Mouse (Mus musculus) cerebellum, adult 9-11 months (tissue): ENCODE results near the gene Zbtb25.

Source experiments
- DNase-seq: peaks from one replicate; pipeline ENCODE4 v3.0.0; 2022

Zbtb25 gene

DNA sequence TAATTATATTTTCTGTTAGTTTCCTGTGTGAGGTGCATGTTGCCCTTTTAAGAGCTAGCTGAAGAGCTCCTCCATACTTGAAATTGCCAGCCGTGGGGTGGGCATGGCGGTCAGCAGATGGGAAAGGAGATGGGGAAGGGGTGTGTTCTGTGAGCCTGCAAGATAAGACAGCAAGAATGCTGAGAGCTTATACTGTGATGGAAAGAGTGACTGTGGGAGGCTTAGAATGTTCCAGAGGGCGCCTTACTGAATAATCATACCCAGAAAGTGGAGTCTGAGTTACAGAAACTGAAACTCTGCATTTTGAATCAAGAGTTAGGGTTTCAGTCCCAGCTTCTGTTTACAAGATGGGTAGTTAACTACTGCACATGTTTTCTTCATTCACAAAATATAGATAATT is 6.1 kb upstream of the Zbtb25 start:
- no peak for DNase-seq

DNA sequence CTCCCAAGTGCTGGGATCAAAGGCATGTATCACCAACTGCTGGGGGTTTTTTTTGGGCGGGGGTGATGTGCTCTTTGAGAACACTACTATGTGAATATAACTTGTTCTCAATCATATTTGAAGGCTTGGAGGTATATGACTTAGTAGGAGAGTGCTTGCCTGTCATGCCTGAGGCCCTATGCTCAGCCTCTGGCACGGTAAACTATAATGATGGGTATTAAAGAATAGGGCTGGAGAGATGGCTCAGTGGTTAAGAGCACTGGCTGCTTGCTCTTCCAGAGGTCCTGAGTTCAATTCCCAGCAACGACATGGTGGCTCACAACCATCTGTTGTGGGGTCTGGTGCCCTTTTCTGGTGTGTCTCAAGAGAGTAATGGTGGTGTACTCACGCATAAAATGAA is 5.5 kb upstream of the Zbtb25 start:
- DNase-seq, result no peak

DNA sequence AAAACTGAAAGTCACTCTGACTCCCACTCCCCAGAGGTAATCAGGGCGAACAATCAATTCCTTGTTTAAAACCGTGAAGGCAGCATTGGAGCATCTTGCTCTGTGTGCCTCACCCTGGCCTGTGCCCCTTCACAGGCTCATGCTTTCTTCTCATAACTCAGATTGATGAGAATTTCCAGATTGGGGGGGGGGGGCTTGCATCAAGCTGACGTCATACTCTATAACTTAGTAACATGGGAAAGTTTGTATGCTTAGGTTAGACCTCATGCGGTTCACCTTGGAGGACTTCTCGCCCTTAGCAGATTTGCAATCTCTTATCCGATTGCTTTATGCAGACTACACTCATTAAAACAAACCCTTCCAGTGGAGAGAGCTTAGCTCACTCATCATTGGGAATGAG is 4.6 kb upstream of the Zbtb25 start:
- DNase-seq, result no peak

DNA sequence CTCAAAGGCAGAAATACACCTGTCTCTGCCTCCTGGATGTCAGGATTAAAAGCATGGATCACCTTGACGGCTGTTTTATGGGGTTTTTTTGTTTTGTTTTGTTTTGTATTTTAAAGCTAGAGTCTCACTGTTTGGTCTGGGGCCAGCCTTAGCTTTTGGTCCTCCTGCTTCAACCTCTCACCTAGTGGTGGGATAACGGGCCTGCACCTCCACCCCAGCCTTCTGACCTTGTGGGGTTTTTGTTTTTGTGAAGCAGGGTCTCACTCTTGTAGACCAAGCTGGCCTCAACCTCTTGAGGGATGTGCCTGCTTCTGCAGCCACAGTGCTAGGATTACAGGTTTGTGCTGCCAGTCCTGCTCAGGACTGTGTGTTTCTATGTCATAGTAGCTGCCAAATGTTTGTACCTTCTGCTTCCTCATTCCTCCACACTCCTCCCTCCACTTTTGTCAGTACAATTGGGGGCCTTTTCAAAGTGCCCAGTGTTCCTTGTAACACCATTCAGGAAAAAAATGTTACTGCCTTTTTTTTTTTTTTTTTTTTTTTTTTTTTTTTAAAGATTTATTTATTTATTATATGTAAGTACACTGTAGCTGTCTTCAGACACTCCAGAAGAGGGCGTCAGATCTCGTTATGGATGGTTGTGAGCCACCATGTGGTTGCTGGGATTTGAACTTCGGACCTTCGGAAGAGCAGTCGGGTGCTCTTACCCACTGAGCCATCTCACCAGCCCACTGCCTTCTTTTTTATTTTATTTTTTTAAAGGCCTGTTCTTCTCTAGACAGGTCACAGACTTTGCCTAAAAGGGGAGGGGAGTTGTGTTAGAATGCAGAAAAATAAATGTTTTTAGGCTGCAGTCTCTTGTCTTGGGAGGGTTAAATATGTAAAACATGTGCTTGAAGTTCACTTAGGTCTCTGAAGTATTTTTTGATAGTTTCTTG is 3.7 kb upstream of the Zbtb25 start:
- DNase-seq, result peak; percentile 28

DNA sequence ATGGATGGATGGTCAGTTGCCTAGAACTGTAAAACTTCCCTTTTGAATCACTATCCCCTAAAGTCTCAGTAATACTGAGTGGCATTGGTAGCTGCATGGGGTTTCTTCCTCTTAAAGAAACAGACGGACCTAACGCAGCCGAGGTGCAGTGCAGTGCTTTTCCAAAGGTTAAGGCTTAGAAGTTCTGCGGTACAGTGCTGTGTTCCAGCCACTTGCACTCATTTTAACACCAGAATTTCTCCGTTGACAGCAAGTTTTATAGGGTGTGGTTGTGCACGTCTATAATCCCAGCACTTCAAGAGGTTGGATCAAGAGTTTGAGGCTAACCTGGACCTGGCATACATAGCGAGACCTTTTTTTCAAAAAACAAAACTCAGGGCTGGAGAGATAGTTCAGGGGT is 2.6 kb upstream of the Zbtb25 start:
- no peak for DNase-seq

DNA sequence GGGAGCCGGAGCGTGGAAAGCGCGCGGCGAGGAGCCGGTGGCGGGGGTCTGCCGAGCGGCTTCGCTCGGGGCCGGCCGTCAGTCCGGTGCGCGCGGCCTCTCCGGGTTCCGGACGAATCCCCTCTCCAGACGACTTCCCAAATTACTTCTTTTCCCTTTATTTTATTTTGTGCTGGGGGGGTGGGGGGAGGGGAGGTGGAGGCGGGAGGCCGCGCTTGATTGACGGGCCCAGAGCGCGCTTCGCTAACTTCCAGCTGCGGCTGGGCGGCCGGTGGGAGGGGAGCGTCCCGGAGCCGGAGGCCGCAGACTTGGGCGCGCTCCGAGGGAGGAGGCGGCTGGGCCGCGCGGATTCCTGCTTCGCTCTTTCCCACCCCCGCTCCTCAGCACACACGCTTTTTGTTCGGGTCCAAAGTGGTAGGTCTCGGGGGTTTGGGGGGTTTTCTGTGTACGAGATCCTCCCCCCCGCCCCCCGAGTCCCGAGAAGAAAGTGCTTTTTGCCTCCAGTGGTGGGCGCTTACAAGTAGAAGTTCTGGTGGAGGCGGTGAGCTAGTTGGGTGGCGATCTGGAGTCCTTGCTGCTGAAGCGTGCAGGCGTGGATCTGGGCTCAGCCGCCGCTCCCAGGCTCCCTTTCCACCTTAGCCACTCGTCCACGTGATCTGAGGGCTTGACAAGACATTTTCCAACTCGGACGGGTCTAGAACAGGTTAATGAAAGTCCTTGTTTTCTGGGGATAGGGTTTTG is 1.6 kb upstream of the Zbtb25 start:
- DNase-seq, result peak; percentile 70

DNA sequence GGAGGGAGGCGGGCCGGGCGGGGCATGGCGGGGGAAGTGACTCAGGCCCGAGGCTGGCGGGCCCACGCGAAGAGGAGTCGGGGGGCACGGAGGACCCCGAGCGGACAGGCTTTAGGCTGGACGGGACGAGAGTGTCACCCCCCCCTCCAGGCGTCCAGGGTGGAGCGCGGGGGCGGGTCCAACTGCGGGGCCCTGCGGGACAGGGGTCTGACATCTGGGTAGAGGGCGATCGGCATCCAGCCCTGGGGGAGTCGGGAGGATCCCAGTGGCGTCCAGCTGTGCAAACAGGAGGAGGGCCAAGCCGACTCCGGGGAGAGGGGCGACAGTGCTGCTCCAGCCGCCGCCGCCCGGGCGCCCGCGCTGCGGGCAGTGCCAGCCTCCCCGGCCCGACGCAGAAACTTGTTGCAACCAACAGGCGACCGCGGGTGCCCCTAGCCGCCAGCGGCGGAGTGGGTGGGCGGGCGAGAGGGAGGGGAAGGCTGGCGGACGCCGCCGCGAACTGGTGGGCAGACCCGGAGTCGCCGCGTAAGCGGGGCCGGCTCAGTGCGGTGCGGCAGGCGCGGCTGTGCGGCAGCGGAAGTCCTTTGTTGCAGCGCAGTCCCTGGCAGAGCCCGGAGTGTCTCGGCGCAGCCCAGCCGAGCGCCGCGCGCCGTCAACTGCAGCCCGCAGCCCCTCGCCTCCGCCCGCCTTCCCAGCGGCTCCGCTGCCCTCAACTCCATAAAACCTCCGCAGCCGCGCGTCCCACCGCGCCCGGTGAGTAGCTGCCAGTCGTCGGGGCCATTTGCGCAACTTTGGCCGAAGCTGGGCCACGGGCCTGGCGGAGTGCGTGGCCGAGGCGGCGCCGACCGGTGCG is 802 bp upstream of the Zbtb25 start, which contains the start of gene Zbtb1:
Gene Zbtb1, plus strand, starts transcription at position 289 of the 853 bp plus-strand sequence.
- peak; percentile 89 for DNase-seq

DNA sequence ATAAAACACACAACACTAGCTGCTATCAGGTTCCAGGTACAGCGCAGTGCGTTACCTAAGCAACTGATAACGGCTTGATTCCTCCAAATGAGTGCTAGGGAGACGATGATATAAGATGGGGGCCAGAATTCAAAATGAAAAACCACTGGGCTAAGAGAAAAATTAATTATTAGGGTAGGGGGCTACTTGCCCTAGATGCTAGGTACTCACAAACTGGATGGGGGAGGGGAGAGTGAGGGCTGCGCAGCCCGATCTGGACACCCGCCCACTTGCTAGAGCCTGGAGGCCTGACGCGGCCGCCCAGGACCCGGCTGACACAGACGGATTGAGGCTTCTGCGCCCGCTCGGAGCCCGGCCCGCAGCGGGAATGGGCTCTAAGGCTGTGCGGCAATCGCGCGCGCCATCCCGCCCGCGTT is 604 bp downstream of the Zbtb25 start:
- DNase-seq, result no peak

DNA sequence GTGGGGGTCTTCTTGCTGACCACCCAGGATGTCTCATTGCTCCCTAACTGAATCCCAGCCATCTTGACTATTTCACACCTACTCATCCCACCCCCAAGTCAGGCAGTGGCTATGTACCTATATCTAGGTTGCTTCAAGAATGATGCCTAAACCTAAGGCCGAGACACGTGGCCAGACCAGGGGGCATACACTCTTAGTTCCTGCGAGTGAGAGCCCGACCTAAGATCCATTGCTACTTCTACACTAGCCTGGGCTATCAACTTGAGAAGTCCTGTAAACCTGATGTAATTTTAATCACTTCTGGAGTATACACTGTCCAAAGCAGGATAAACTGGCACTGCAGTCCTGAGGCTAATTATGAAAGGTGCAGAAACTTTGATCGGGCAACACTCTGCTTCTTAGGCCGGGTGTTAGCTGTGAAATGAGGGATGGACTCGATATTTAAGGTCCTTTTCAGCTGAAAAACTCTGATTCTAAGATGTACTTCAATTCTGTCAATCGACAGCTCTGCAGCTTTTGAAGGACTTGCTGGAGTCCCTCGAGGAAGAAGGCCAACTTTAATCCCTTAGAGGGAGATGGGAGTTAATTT is 1.1 kb downstream of the Zbtb25 start:
- DNase-seq, result peak; percentile 61

DNA sequence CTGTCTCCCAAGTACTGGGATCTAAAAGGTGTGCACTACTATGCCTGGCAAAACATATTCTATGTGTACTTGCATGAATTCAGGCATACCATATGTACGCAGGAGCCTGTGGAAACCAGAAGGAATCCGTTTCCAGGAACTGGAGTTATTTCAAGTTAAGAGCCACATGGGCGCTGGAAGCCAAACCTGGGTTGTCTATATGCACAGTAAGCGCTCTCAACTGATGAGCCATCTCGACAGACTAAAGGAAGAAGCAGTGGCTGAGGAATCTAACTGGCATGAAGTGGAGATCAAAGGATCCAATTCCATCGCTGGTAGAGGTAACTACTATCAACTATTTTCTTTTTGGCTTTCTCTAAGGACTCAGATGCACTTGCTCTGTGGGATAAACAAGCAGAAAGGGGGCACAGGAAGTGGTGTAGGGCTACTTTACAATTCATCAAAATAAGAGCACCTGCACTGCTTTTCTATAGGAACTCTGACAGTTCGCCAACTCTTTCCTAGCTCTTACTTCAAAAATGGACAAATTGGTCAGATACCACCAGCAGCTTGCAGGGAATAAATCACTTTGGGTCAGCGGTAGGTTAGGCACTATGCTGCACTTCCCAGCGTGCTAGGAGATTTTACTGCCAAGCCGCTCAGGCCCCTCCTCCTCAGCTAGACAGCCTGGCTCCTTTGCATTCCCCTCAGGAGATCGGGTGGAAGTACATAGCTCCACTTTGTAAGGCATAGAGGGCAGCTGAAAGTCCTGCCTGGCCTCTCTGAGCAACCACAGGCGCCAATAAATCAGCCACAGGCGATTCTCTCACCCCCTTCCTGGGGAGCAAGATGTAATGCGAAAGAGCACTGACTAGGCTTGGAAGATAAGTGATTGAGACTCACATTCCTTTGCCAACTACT is 2.1 kb downstream of the Zbtb25 start:
- DNase-seq, result peak; percentile 53

DNA sequence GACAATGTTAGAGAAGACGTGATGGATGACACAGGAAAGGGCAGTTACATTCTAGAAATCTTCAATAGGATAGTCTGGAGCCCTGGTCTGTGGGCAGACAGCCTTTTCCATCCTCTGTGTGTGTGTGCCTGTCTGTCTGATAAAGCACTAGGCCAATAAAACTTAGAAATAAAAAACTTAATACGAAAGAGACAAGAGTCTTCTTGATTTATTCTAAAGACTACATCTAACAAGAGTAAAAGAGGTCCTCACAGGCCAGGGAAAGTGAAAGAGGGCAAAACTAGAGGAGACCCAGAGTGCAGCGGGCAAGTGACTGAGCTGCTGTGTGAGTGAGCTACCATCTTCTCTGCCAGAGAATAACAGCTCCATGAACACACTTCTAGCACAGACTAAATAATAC is 3.1 kb downstream of the Zbtb25 start:
- no peak for DNase-seq

DNA sequence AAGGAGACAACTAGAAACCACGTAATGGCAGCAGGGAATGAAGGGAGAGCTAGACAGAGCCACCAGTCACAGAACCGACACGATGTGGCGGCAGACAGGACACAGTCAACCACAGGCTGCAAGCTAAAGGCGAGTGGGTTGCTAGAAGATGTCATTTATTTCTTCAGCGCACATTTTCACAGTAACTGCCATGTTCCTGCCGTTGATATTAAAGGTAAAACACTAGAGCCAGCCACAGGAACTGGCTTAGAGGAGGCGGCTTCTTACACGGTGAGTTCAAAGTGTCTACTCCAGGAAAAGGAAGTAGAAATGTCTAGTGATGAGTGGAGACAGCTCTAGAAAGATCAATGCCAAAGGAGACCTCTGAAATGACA is 7.1 kb downstream of the Zbtb25 start:
- no peak for DNase-seq

DNA sequence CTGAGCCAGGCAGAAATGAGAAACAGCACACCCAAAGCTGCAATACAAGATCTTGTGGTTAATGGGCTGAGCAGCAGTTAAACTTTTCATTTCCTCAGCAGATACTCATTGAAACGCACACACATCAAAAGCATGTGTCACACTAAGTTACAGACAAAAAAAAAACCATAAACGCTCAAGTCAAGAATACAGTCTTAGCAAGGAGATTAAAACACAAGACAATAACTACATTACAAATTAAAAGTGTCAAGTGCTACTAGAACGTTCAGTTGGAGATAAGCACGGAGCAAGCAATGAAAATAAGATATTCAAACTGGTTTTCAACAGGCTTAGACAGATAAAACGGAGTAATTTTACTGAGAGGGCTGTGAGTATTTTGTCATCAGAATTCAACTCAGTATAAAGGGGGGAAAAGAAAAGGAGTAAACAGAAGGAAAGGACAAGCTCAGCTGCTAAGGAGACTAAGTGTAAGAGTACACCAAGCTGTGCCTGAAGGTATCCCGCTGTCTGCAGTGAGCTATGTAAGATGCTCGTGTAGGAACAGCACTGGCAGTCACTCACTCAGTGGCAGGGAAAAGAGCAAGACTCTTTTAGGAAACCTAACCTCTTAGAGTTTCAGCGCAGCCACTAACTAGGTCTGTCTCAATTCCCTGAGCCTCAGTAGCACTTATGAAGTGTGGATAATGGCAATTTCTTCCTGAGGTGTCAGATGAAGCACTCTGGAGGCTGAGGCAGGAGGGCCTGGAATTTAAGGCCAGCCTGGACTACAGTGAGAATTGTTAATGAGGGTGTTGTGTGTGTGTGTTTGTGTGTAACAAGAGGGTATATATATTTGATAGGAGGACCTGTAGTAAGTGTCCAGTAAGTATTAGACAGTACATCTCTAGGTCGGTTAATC is 7.7 kb downstream of the Zbtb25 start:
- DNase-seq, result no peak

DNA sequence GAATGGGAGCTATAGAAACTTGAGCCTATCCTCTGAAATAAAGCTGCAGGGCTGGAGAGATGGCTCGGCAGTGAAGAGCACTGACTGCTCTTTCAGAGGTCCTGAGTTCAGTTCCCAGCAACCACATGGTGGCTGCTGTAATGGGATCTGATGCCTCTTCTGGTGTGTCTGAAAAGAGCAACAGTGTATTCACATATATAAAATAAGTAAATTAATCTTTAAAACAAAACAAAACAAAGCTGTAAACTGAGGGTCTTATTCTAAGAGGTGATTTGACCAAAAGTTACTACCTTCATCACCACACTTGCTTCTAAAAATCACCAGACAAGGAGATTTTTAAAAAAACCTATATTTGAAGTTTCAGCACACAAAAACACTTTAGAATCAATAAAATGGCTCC is 8.5 kb downstream of the Zbtb25 start:
- DNase-seq, result no peak

DNA sequence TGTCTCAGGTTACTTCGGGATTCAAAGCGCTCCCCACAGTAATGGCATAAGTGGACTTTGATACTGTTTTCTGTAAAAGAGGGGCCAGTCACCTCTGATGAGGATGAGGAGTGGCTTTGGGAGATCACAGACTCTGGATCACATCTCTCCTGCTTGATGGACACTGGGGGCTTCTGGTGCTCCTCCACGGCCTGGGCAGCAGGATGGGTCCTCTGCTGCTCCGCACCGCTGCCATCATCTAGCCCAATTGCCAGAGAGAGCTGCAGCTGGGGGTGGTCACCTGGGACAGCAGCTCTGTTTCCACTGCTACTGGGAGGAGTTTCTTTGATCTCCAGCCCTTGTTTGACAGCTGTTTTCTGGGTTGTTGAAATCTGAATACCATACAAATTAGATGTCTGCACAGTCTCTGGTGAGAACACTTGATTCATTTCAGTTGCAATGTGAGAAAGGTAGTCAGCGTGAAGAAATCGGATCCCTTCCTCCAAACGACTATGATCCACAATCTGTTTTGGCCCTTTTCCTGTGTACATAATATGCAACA is 19.7 kb downstream of the Zbtb25 start:
- no peak for DNase-seq

DNA sequence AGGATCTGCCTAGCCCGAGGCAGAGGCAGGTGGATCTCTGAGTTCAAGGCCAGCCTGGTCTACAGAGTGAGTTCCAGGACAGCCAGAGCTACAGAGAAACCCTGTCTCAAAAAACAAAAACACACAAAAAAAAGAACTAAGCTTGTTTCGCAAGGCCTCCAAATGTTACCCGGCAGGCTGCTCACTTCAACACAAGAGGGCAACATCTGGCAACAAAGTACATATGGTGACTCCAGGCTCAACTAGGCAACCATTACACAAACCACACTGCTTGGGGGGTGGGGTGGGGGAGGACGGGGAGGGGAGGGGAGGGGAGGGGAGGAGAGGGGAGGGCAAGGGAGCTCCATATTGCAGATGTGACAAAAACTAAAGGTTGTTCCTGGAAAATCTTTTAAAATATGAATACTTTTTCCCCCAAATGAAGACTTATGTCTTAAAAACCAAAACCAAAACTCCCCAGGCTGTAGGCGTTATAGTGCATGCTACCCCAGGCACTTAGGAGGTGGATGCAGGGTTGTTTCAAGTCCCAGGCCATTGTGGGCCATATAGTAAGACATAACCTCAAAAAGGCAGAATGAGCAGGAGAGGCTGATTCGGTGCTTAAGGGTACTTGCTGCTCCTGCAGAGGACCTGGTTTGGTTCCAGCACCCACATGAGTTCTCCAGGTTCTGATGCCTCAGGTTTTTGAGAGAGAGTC is 23.5 kb downstream of the Zbtb25 start:
- DNase-seq, result no peak

DNA sequence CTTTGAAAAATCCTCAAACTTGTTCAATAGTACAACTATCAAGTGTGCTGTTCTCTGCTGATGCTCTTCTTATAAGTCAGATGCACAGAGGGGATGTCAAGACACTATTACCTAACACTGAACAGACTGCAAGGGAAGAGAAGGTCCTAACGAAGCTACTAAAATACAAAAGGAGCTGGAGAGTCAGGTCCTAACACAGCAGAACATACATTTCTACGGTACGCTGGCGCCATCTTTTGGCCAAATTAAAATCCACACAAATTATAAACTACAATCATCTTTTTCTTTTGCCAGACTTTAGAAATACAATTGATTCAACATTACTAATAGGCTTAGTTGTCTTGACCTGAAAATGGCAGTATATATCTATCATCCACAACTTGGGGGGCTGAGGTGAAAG is 28.3 kb downstream of the Zbtb25 start:
- DNase-seq, result peak; percentile 27

DNA sequence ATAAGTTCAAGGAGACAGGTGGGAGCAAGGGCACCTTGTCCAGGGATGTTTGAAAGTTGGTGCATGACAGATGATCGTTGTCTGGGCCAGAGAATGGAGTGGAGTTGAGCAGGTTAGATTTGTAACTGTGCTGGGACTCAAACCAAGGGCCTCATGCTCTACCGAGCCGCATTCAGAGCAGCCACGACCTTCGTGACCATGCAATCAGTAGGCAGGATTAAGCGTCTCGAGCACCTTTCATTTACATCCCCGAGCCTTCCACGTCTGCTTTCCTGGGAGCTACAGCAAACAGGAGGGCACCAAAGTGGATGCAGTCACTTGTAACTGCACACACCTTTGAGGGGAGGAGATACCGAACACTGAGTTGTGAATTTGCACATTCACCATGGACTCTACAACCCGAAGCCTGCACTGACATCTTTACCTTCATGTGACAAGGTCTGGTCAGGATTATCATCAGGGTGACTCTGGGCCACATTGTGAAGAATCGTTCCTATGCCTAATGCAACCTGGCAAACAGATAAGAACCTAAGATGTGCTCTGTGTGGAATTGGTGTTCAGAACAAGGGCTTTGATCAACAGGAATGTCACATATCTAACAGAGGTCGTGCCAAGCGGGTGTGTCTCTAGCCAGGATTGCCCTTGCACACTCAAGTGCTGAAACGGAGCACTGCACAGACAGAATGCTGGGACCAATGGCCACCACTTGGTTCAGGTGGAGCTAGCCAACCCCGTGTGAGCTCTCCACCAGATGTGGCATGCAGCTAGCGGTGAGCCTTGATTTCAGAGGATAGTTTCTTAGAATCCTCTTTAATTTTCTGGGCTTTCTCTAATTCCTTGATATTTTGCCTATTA is 33.1 kb downstream of the Zbtb25 start:
- no peak for DNase-seq

DNA sequence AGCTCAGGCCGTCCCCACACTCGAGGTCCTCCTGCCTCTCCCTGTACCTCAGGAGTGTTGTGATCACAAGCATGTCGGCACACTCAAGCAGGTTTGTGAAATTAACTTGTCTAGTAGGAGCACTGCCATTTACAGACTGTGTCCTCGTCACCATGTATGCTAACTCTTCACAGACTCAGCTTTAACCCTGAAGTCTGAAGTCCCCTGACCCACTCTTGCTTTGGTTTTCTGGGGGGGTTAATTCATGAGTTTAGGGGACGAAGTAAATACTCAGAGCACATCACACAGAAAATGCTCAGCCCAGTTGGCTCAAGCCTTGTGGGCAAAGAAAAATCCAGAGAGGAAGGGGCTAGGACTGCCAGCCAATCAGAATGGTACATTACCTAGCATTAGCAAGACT is 33.8 kb downstream of the Zbtb25 start:
- DNase-seq, result no peak
